Mouse (Mus musculus) urinary bladder, postnatal 36 days (tissue): ENCODE measurements at regions not wholly inside any gene's neighbourhood (a gene's known extent, or its start where the extent isn't known, plus 50 kb on each side); places are given as distances from the start of the nearest gene placed in this dataset.

Experiments
- DNase-seq, 2 experiments: peaks; one replicate each; pipeline ENCODE4 v3.0.0; 2022; ENCODE audit warnings: low spot score in 2 of 2, mixed read lengths in 1 of 2

- no peak for DNase-seq
Measured at GRCm38 (mm10) chr10:66857330-66857729, 238.6 kb upstream of the Jmjd1c start.

DNA sequence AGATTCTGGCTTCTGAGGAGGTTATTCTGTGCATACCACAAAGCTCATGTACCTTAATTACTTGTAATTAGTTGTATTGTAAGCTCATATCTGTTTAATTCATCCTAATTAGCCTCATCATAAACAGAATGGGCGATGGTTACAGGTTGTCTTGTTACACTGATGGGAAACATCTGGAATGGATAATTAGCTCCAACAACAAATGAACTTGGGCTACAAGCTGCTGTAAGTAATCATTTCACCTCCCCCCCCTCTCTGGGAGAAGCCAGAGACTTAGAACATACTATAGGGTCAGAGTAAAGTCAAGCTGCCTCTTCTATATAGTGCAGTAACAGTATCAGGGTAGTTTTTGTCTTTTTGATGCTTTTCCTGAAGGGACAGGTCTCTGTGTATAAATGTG lies 234.5 kb upstream of the Jmjd1c start:
- no peak for DNase-seq

- peak; percentile 62 to 71 for DNase-seq
Measured at GRCm38 (mm10) chr10:66864161-66864862, 231.6 kb upstream of the Jmjd1c start.

GRCm38 (mm10) chr10:66865010-66865582 lies 230.8 kb upstream of the Jmjd1c start:
- DNase-seq, result no peak

GRCm38 (mm10) chr10:66871133-66871664 lies 224.7 kb upstream of the Jmjd1c start:
- no peak for DNase-seq

DNA sequence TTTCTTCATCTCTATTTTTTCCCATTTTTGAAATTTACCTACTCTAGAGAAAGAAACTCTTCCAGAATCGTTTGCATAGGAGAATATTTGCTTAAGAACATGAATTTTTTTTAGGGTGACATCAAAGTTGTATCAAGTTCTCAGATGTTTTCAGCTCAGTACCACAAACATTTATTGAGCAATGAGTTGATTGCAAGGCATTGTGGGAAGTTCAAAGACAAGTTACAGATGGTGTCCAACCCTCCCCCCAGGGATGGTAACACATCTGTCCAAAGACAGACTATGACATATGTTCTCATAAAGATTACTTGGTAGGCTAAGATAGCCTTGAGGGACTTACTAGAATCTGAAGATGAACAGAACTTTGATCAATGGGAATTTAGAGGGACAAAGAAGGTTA lies 224.3 kb upstream of the Jmjd1c start:
- no peak for DNase-seq

DNA sequence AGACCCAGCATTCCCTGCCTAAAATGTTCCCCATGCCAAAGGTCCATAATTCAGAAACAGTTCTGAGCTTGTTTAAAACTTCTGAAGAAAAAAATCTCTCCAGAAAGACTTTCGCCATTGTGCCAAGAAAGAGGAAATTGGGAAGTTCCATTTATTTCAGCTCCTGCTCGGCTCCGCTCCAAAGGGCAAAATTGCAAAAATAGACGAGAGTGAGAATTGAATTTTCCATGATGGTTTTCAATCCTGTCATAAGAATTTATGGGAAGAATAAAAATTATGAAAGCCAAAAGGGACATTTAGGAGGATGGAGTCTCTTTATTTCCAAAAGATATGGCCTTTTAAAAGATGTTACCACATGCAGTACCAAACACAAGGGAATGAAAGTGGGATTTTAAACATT lies 222.5 kb upstream of the Jmjd1c start:
- DNase-seq, result peak in 1 of 2 experiments; percentile 8

- no peak for DNase-seq
Measured at GRCm38 (mm10) chr10:66879071-66879470, 216.9 kb upstream of the Jmjd1c start.

GRCm38 (mm10) chr10:66882825-66883224 lies 213.1 kb upstream of the Jmjd1c start:
- no peak for DNase-seq

DNA sequence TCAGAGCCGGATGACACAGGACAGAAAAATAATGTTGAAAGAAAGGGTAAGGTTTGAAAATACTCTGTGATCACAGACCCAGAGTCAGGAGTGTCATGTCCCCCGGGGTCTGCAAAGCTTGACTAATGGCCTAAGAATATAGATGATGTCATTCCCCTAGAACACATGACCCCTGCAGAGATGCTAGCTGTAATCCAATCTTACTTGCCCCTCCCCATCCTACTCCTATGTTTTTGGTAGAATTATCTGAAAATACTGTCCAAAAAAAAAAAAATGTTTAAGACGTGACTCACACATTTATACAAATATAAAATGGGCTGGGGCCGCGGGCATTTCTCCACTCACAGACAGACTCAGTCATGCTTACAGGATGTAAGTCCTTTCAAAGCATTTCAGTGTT lies 210.3 kb upstream of the Jmjd1c start:
- no peak for DNase-seq

- DNase-seq, result no peak
Measured at GRCm38 (mm10) chr10:66889786-66890555, 206.0 kb upstream of the Jmjd1c start.

DNA sequence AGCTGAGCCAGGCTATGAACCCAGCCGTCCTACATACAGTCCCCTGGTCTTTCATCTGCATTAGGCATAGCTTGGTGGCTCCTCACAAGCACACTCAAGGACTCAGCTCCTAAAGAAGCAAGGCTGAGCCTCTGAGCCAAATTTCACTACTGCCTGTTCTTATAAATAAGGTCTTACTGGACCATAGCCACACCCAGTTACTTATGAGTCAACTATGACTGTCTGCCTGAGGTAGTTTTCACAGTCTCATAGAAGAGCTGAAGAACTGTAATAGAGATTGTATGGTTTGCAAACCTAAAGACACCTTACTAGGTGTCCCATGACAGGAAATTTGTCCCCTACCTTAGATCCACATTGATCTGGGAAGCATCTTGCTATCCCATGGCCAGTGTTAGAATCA lies 204.1 kb upstream of the Jmjd1c start:
- no peak for DNase-seq

DNA sequence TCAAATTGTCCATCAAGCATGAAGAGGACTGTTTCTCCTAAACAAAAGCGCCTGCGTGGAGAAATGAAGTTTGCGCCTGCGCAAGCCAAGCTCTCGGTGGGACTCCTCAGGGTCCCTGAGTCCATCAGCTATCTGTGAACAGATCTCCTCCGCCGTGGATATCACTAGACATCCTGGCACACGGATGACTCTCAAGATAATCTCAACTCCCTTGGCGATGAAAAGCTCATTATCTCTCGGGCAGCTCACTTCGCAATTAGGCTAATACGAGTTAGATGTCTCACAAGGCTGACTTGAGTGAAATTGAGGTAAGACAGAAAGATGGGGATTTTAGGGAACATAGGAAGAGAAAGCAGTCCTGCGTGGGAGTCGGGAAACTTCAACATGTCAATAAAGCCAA lies 202.1 kb upstream of the Jmjd1c start:
- no peak for DNase-seq

DNA sequence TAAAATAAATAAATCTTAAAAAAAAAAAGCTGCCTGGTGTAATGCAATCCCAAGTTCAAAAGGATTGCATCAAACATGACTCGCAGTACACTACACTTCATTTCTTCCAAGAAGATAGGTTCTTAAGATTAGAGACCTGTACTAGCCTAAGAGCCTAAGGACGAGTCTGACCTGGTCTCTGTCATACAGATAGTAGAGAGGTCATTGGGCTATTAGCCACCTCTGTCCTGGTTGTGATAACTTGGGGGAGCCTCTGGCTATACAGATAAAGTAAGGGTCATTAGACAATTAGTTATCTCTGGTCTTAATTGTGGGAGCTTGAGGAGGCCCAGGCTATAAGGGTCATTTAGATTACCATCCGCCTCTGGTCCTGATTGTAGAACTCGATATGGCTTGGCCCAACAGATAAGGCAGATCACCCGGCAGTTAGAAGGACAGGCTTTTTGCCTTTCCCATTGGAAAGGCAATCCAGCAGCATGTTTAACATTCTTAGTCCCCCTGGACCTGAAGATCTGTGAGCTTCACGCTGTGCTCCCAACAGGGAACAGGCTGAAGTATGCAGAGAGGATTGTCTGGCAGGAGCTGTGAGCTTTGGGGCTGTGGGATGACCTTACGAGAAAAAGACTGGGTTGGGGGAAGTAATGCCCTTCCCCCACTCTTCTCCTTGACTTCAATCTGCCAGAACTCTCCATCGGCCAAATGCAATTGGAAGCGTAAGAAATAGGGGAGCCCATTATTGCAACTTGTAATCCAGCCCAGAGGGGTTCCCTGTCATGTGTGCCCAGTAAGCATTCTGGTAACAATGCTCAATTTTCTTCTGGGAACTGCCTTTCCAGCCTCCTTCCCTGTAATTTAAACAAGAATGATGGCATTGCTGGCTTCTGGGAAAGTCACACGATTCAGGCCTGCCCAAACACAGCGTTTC lies 199.0 kb upstream of the Jmjd1c start:
- DNase-seq, result no peak

GRCm38 (mm10) chr10:66899724-66900123 lies 196.2 kb upstream of the Jmjd1c start:
- no peak for DNase-seq

GRCm38 (mm10) chr10:66900781-66901180 lies 195.1 kb upstream of the Jmjd1c start:
- no peak for DNase-seq

- DNase-seq, result no peak
Measured at GRCm38 (mm10) chr10:66901873-66902272, 194.1 kb upstream of the Jmjd1c start.

DNA sequence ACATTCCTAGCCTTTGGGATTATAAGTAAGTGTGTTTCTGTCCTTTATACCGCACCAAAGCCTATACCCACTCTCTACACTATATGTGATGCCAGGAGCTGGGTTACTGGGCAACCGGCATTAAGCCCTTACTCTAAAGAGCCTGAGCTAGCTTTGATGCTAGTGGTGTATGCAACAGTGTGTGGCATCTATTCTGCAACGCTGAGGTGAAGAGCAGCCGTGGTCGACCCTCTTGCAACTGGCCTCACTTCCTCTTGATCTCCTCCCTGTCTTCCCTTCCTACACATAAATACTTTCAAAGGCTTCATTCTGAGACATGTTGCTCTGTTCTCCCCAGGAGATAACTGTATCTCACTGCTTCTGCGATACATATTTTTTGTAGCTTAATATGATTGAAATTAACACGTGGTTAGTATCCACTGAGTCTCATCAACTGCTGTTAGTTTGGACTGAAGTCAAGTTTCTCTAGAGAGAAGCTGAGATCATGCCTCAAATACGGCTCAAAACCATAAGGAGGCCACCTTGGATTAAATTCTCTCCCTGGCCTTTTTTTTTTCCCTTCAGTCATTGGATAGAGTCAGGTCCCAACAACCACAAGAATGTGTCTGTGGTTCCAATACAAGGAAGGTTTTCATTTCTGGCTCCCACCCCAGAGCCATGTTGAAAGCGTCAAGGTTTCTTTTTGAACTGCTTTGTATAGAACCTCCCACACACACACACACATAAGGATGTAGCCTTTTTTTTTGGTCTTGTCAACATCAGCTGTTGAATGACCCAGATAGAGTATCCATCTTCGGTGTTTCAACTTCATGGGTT lies 191.2 kb upstream of the Jmjd1c start:
- DNase-seq, result no peak

GRCm38 (mm10) chr10:66907842-66908241 lies 188.1 kb upstream of the Jmjd1c start:
- no peak for DNase-seq

DNA sequence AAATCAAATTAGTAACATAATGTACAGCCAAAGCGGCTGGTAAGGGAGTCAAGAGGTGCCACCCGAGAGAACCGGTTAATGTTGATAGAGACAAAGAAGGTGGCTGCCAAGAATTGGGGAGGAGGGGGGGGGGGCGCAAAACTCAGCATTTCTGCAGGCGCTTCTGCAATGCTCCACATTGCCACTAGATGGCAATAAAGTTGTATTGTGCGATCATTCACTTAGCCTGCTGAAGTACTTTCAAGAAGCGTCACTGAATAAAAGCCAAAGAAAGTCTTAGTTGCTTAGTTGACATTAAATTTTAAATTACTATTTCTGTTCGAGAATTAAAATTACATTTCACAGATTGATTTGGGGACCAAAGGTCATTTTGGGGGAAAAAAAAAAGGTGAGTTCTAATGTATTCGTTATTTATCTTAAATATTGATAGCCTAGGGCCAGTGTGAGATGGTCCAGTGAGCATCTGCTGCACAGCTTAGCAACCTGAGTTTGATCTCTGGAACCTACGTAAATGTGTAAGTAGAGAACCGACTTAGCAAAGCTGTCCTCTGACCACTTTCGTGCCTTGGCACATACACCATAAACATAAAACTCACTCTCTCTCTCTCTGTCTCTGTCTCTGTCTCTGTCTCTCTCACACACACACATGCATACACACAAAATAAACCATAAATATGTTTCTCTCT lies 186.6 kb upstream of the Jmjd1c start:
- no peak for DNase-seq
